Mouse (Mus musculus) C2C12 (cell line): ENCODE data around the gene Csnk1g1. TPM values are rescaled to one million over a fixed set of nuclear protein-coding genes. Genes with fewer than 3 reads are reported as not detected.
A peak's percentile ranks its signal among the peaks of the same experiment; 100 is the strongest.

Source experiments
- H3K27me3 ChIP-seq: one replicate; pipeline ENCODE4 v1.6.1; 2011; ENCODE audit not compliant: control insufficient read depth, insufficient read depth, insufficient read length
- H3K36me3 ChIP-seq: one replicate; pipeline ENCODE4 v1.6.1; 2011; ENCODE audit not compliant: control insufficient read depth, insufficient read depth
- H3K4me3 ChIP-seq: one replicate; pipeline ENCODE4 v1.5.1; 2011; ENCODE audit warnings: mild to moderate bottlenecking, control low read depth; ENCODE audit not compliant: poor library complexity, insufficient read depth, severe bottlenecking
- H3K79me2 ChIP-seq: one replicate; pipeline ENCODE4 v1.6.1; 2011; ENCODE audit not compliant: control insufficient read depth, insufficient read depth
- H3K79me3 ChIP-seq: one replicate; pipeline ENCODE4 v1.6.1; 2011; ENCODE audit warnings: low read depth, control low read depth
- H3ac ChIP-seq: one replicate; pipeline ENCODE3; 2011; ENCODE audit warnings: low read depth; ENCODE audit not compliant: control insufficient read depth, insufficient read length
- CEBPB ChIP-seq: IDR thresholded peaks from one replicate; pipeline ENCODE4 v1.6.1; 2011; ENCODE audit warnings: low read depth, mild to moderate bottlenecking, control low read depth, moderate library complexity
- CTCF ChIP-seq: IDR thresholded peaks from one replicate; pipeline ENCODE4 v1.5.1; 2011; ENCODE audit not compliant: control insufficient read depth, insufficient read depth, insufficient read length
- FOSL1 ChIP-seq: IDR thresholded peaks from one replicate; pipeline ENCODE4 v1.8.0; 2011; ENCODE audit warnings: mild to moderate bottlenecking, low read length; ENCODE audit not compliant: poor library complexity, insufficient read depth, severe bottlenecking
- MAX ChIP-seq: IDR thresholded peaks from one replicate; pipeline ENCODE4 v1.6.1; 2011; ENCODE audit warnings: mild to moderate bottlenecking, control low read depth
- MYOD1 ChIP-seq: IDR thresholded peaks from one replicate; pipeline ENCODE4 v1.6.1; 2011; ENCODE audit warnings: low read depth; ENCODE audit not compliant: control insufficient read depth, insufficient read length
- MYOG ChIP-seq: IDR thresholded peaks from one replicate; pipeline ENCODE4 v1.6.1; 2011; ENCODE audit not compliant: control insufficient read depth, insufficient read length; ENCODE audit errors: extremely low read depth
- USF1 ChIP-seq: IDR thresholded peaks from one replicate; pipeline ENCODE4 v1.6.1; 2011; ENCODE audit warnings: low read depth, mild to moderate bottlenecking, control low read depth, moderate library complexity
- polyA plus RNA-seq: library from polyadenylated mRNA; unstranded; fragments of >200 nt; fragmentation: generic; extraction: Trizol; gene quantifications from one replicate; pipeline ENCODE4 v1.2.1, GENCODE M21; 2012; ENCODE audit warnings: missing spikeins

Gene Csnk1g1
- polyA plus RNA-seq, 1 experiment: 6.8 TPM

- no peaks in the 10 kb centered on the region for H3K79me3 ChIP-seq
- no peak for TF ChIP-seq USF1
- no peak for TF ChIP-seq FOSL1
- TF ChIP-seq MAX: no peak
- no peak for TF ChIP-seq MYOG
- TF ChIP-seq CEBPB: no peak
- no peak for TF ChIP-seq CTCF
- TF ChIP-seq MYOD1: no peak
- no peaks in the 10 kb centered on the region for H3K79me2 ChIP-seq
- no peaks in the 10 kb centered on the region for H3K36me3 ChIP-seq
- no peak overlapping the region for H3ac ChIP-seq
- no peak overlapping the region for H3K4me3 ChIP-seq
- H3K27me3 ChIP-seq: no peaks in the 10 kb centered on the region
Measured at GRCm38 (mm10) chr9:66052731-66053130, 144.0 kb downstream of the Csnk1g1 start.

DNA sequence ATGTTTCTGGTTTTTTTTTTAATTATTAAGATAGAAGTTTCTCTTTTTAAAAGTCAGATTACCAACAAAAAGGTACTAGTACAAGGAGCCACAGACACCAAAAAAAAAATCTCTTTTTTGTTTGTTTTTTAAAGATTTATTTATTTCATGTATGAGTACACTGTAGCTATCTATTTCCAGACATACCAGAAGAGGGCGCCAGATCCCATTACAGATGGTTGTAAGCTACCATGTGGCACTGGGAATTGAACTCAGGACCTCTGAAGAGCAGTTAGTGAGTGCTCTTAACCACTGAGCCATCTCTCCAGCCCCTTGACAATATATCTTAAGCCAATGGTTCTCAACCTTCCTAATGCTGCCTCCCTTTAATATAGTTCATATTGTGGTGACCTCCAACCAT, 144.9 kb downstream of the Csnk1g1 start:
- no peak overlapping the region for H3ac ChIP-seq
- no peaks in the 10 kb centered on the region for H3K36me3 ChIP-seq
- H3K79me2 ChIP-seq: no peaks in the 10 kb centered on the region
- H3K4me3 ChIP-seq: no peak overlapping the region
- H3K27me3 ChIP-seq: no peaks in the 10 kb centered on the region
- TF ChIP-seq MYOG: no peak
- no peak for TF ChIP-seq MYOD1
- no peak for TF ChIP-seq USF1
- TF ChIP-seq MAX: no peak
- TF ChIP-seq CTCF: no peak
- no peak for TF ChIP-seq FOSL1
- TF ChIP-seq CEBPB: no peak
- no peaks in the 10 kb centered on the region for H3K79me3 ChIP-seq

DNA sequence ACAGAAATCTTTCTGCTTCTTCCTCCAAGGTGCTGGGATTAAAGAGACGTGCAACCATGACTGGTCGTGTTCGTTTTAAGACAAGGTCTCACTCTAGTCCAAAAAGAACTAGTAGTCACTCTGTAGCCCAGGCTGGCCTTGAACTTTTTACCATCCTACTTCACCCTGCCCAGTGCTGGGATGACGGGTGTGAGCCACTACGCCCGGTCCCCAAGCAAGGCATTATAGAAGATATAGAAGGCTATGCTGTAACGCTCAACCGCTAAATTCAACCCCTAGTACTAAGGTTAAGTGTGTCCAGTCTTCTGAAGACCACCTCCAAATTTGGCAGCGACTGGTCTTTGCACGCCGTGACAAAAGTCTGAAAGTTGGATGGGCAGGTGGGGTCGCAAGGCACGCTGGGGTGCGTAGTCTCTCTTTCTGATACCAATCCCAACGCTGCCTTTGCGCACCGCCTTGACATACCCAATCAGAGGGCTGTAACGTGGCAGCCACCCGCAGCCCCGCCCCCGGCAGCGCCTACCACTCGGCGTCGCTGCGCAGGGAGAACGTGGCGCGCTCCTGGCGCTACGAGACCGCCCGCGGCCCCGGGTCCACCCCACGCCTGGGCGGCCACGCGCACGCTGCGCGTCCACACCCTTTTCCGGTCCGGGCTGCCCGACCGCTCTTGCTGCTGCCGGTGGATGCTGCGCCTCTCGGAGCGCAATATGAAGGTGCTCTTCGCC, 151.0 kb downstream of the Csnk1g1 start, which contains the start of gene Ppib:
TSS of gene Ppib (plus strand) at position 640 of the 725 bp plus-strand sequence.
- Histone ChIP-seq H3K36me3 (peaks cover 24% of the 10 kb centered on the region), H3ac (peak within 1 kb of the TSS; percentile 82), H3K27me3 (no peaks in the 10 kb centered on the region), H3K79me2 (peaks cover 33% of the 10 kb centered on the region), H3K79me3 (peaks cover 23% of the 10 kb centered on the region), H3K4me3 (peak within 1 kb of the TSS; percentile 60)
- TF ChIP-seq CTCF: no peak
- no peak for TF ChIP-seq MYOD1
- no peak for TF ChIP-seq CEBPB
- no peak for TF ChIP-seq FOSL1
- TF ChIP-seq MAX: peak; percentile 59
- TF ChIP-seq MYOG: no peak
- no peak for TF ChIP-seq USF1

- Histone ChIP-seq H3K79me3 (peaks cover 23% of the 10 kb centered on the region), H3K27me3 (no peaks in the 10 kb centered on the region), H3K4me3 (peak overlapping the region; percentile 60), H3ac (peak overlapping the region; percentile 82), H3K79me2 (peaks cover 33% of the 10 kb centered on the region), H3K36me3 (peaks cover 27% of the 10 kb centered on the region)
- TF ChIP-seq MAX (no peak), MYOG (no peak), FOSL1 (no peak), MYOD1 (no peak), USF1 (no peak), CTCF (no peak), CEBPB (no peak)
Measured at GRCm38 (mm10) chr9:66060308-66060647, 151.6 kb downstream of the Csnk1g1 start.

DNA sequence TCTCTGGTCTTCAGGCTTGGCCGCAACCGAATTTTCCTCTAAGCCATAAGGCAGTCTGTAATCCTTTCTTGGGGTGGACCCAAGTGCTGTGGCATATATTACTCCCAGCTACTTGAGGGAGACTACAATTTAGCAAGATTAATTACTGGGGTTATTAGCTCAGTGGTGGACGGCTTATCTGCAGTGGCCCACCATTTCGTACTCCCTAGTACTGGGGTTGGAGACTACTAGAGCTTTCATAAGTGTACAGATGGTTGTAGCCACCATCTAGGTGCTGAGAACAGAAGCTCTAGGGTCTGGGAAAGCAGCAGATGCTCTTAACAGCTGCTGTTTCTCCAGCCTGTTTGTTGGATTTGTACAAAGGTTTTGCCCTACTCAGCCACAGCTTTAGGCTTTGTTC, 152.3 kb downstream of the Csnk1g1 start:
- peaks cover 35% of the 10 kb centered on the region for H3K36me3 ChIP-seq
- H3ac ChIP-seq: peak overlapping the region; percentile 13
- no peaks in the 10 kb centered on the region for H3K27me3 ChIP-seq
- TF ChIP-seq CTCF (no peak), CEBPB (no peak), MYOG (no peak), USF1 (no peak), MYOD1 (no peak), FOSL1 (no peak), MAX (no peak)
- H3K79me2 ChIP-seq: peaks cover 33% of the 10 kb centered on the region
- H3K4me3 ChIP-seq: peak overlapping the region; percentile 60
- peaks cover 23% of the 10 kb centered on the region for H3K79me3 ChIP-seq

GRCm38 (mm10) chr9:66061656-66062055, 152.9 kb downstream of the Csnk1g1 start:
- Histone ChIP-seq H3K79me3 (peaks cover 23% of the 10 kb centered on the region), H3K27me3 (no peaks in the 10 kb centered on the region), H3K4me3 (no peak overlapping the region), H3K79me2 (peaks cover 33% of the 10 kb centered on the region), H3ac (no peak overlapping the region), H3K36me3 (peaks cover 41% of the 10 kb centered on the region)
- TF ChIP-seq CEBPB (no peak), MAX (no peak), MYOD1 (no peak), USF1 (no peak), FOSL1 (no peak), CTCF (no peak), MYOG (no peak)
